Mouse (Mus musculus) gastrocnemius, adult 18-20 months (tissue): ENCODE measurements around the gene Asrgl1. TPM values are rescaled to one million over a fixed set of nuclear protein-coding genes. Genes with fewer than 3 reads are reported as not detected.
"Not testable (repeated sequence)": the region's sequence is repeated elsewhere in the genome, so short reads cannot be mapped to it uniquely, and the experiment has no call there.

Source experiments
- DNase-seq: peaks from one replicate; pipeline ENCODE4 v3.0.0; 2021; ENCODE audit warnings: low spot score
- total RNA-seq, 2 experiments: library from RNA; stranded (reverse); gene quantifications; 2 replicates each; pipeline ENCODE4 v1.2.3; 2021

The Asrgl1 gene
- total RNA-seq, 2 experiments from 2014 or later: 44.3 to 47.3 TPM

- DNase-seq: peak; percentile 74
Observed at GRCm38 (mm10) chr19:9105101-9105685, 30.2 kb downstream of the Asrgl1 start.

- no peak for DNase-seq
Observed at GRCm38 (mm10) chr19:9103986-9104385, 31.4 kb downstream of the Asrgl1 start.

GRCm38 (mm10) chr19:9101062-9101457, 34.4 kb downstream of the Asrgl1 start:
- DNase-seq: no peak

GRCm38 (mm10) chr19:9100297-9101061, 35.0 kb downstream of the Asrgl1 start:
- DNase-seq: no peak

GRCm38 (mm10) chr19:9099751-9100150, 35.7 kb downstream of the Asrgl1 start:
- no peak for DNase-seq

GRCm38 (mm10) chr19:9097441-9097840, 38.0 kb downstream of the Asrgl1 start:
- no peak for DNase-seq

GRCm38 (mm10) chr19:9095111-9095510, 40.3 kb downstream of the Asrgl1 start:
- no peak for DNase-seq

- no peak for DNase-seq
Observed at GRCm38 (mm10) chr19:9090709-9091108, 44.7 kb downstream of the Asrgl1 start.

GRCm38 (mm10) chr19:9090191-9090590, 45.2 kb downstream of the Asrgl1 start:
- DNase-seq: no peak

GRCm38 (mm10) chr19:9087821-9088220, 47.6 kb downstream of the Asrgl1 start, which contains the start of gene Scgb1a1:
TSS of gene Scgb1a1 (minus strand) at chr19:9087958.
- DNase-seq: no peak

- DNase-seq: not testable (repeated sequence)
Observed at GRCm38 (mm10) chr19:9083892-9084291, 51.5 kb downstream of the Asrgl1 start.

- DNase-seq: no peak
Observed at GRCm38 (mm10) chr19:9083010-9083355, 52.5 kb downstream of the Asrgl1 start.

- DNase-seq: peak; percentile 88
Observed at GRCm38 (mm10) chr19:9082191-9083009, 53.0 kb downstream of the Asrgl1 start.

- DNase-seq: no peak
Observed at GRCm38 (mm10) chr19:9081311-9082190, 53.9 kb downstream of the Asrgl1 start.

GRCm38 (mm10) chr19:9079916-9080315, 55.5 kb downstream of the Asrgl1 start:
- DNase-seq: no peak

GRCm38 (mm10) chr19:9076982-9077660, 58.3 kb downstream of the Asrgl1 start:
- DNase-seq: no peak

GRCm38 (mm10) chr19:9076035-9076434, 59.4 kb downstream of the Asrgl1 start:
- DNase-seq: no peak

- DNase-seq: no peak
Observed at GRCm38 (mm10) chr19:9075558-9075957, 59.9 kb downstream of the Asrgl1 start.

- DNase-seq: no peak
Observed at GRCm38 (mm10) chr19:9074424-9074823, 61.0 kb downstream of the Asrgl1 start.

GRCm38 (mm10) chr19:9073776-9074411, 61.5 kb downstream of the Asrgl1 start:
- peak; percentile 29 for DNase-seq
